Mouse (Mus musculus) G1E-ER4 (cell line): ENCODE data around the gene Zfp281. TPM values are rescaled to one million over a fixed set of nuclear protein-coding genes. Genes with fewer than 3 reads are reported as not detected.

Experiments used
- GATA1 ChIP-seq: IDR thresholded peaks from one replicate; pipeline ENCODE4 v1.8.0; 2012; ENCODE audit warnings: low read length, inconsistent platforms
- polyA plus RNA-seq: library from polyadenylated mRNA; stranded (reverse); fragments of >175 nt; gene quantifications from 2 replicates; pipeline ENCODE4 v1.2.3, GENCODE M21; 2012

The Zfp281 gene
- polyA plus RNA-seq, 1 experiment = 22.3 TPM

DNA sequence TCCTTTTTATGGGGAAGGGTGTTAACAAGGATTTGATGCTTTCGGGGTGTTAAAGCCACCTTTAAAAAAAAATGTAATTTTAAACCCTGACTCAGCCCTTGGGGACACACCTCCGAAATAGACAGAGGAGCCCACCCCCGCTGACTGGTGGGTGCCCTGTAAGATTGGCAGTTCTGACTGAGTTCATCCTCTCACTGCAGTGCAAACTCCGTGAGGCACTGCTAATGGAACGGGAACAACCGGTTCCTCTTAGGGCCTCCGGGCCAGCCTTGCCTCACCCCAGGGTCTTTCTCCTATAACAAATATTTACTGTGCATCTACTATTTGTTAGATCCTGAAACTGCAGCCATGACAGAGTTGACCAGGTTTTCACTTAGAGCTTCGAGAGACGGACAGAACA is 18.9 kb upstream of the Zfp281 start:
- no peak for TF ChIP-seq GATA1

DNA sequence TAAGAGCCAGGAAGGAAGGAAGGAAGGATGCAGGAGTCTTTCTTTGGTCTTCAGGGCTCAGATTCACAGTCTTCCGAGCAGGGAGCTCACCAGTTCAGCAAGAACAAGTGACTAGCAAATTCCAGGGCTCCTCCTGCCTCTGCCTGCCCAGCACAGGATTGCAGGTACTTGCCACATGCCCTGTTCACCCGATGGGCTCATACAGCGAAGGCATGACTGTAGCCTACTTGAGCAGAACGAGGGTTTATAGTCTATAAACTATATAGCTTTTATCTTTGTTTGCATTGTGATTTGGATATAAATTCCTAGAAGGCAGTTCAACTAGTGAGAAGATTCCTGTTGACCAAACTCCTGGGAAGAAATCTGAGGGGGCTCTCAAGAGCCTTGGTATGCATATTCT is 18.4 kb upstream of the Zfp281 start:
- TF ChIP-seq GATA1 = no peak

DNA sequence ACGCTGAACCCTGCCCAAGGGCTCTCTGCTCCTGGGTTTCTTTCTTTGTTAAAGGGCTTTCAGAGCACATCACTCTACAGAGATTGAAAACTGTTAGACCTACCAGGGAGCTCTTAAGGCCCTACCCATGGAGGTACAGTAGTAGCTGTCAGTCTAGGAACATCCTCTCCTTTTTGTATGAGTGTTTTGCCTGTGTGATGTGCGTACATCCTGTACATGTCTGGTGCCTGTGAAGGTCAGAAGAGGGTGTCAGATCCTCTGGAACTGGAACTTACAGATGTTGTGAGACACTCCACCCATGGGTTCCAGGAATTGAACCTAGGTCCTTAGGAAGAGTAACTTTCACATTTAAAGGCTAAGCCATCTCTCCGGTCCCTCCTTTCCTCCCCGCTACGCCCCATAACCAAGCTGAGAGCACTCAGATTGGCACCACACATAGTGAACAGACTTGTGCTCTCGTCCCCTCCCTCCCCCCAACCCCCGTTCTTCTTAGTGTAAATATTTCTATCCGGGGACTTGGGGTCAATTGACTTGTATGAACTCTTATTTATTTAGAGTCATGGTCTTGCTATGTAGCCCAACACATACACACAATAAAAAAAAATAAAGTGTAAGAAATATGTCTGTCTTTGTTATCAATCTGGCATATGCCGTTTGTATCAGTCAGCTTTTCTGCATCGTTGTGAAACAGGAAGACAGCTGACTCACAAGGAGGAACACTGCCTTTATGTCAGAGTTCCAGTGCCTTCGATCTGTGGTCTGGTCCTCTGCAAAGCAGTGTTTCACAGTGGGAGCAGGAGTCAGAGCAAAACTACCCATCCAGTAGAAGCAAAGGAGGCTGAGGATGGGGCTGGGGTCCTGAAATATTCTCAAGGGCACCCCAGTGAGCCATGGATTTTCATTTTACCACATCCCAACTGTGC is 16.1 kb upstream of the Zfp281 start:
- no peak for TF ChIP-seq GATA1

DNA sequence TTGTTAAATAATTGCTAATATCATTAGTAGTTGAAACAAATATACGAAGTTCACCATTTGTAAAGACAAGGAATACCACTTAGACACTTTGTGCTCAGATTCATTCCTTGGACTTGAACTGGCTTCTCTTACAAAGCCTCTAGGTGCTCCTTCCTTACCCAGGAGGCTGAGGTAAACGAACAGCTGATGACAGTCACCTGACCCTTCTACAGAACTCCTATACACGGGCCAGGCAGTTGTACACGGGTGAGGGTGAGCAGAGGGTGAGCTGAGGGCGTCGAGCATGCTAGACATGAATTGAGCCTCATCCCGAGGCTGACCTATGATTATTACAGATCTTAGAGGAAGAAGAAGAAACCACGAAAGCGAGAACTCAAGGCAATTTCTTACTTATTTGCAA is 12.9 kb upstream of the Zfp281 start:
- no peak for TF ChIP-seq GATA1

DNA sequence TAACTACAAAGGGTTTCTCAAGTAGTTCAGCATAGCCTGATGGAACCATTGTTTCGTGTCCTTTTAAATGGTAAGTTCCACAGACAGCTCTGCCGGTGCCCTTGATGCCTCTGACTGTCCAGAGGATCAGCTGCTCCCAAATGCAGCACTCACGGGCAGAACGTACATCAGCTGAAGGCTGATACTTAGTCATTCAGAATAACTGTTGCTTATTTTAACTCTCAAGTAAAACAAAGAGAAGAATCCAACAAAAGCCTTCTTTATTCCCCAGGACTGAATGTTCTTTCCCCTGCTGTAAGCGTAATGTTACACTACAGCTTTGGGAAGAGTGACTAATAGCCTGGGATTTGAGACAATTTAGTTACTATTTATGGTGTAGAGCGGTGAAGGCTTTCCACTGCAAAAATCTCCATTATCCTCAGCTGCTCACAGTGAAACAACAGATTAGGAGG is 11.4 kb upstream of the Zfp281 start:
- TF ChIP-seq GATA1 = no peak

DNA sequence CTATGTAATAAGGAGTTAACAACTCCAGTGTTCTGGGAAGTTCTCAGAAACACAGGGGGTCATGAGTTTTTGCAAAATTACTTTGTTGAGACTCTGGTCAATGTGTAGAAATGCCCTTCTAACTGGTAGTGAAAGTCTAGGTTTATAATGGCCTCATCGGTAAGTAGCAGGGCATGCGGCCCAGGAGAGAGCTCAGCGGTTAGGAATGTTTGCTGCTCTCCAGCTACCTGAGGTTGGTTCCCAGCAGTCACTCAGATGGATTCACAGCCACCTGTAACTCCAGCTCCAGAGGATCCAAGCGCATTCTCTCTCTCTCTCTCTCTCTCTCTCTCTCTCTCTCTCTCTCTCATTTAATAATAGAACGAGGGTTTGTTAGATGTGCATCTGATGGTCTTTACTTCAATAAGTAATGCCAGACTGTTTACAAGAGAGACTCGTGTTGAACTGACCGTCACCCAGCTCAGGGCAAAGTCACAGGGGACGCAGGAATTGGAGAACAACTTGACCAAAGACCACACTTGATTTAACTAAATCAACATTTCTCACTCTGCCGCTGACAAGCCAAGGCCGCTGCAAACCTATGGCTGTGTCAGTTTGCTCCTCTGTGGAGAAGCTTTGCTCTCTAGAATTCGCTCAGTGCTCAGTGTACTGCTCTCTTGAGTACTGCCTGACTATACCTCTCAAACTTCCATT is 9.8 kb upstream of the Zfp281 start:
- TF ChIP-seq GATA1 = no peak

DNA sequence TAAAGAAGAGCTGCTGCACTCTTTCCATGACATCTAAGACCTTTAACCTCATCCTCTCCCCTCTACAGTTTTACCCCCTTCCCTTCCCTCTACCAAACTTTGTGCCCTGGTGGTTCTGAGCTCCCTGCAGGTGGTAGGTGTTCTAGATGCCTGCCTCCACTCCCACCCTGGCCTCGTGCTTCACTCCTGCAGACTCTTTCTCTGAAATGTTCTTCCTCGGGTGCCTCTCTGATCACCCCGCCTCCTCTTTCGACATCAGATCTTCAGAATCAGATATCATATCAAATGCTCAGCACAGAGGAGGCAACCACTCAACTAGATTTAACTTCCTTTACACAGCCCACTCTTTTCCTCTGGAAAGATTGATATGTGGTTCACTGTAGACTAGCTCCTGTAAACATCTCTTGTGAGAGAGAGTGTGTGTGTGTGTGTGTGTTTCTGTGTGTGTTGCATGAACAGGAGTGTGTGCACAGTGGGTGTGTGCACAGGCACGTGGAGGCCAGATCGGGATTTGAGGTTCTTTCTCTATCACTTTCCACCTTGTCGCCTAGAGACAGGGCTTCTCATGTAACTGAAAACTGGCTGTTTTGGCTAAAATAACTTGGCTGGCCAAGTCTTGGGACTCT is 7.4 kb upstream of the Zfp281 start:
- TF ChIP-seq GATA1 = no peak

DNA sequence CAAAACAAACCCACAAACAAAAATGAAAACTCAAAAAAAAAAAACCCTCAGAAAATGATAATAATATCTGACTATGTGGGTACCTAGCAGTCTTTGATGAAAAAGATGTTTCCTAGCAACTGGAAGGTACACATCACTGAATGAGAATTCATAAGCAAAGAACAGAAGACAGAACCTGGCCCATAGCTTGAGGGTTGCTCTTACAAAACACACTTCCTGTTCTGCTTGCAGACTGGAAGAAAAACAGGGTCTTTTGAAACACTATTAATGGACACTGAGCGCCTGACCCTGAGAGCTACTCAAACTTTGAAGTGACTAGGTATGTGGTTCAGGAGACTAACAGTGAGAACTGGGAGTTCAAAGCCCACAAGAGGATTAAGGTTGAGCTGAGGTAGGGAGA is 6.1 kb upstream of the Zfp281 start:
- TF ChIP-seq GATA1 = no peak

DNA sequence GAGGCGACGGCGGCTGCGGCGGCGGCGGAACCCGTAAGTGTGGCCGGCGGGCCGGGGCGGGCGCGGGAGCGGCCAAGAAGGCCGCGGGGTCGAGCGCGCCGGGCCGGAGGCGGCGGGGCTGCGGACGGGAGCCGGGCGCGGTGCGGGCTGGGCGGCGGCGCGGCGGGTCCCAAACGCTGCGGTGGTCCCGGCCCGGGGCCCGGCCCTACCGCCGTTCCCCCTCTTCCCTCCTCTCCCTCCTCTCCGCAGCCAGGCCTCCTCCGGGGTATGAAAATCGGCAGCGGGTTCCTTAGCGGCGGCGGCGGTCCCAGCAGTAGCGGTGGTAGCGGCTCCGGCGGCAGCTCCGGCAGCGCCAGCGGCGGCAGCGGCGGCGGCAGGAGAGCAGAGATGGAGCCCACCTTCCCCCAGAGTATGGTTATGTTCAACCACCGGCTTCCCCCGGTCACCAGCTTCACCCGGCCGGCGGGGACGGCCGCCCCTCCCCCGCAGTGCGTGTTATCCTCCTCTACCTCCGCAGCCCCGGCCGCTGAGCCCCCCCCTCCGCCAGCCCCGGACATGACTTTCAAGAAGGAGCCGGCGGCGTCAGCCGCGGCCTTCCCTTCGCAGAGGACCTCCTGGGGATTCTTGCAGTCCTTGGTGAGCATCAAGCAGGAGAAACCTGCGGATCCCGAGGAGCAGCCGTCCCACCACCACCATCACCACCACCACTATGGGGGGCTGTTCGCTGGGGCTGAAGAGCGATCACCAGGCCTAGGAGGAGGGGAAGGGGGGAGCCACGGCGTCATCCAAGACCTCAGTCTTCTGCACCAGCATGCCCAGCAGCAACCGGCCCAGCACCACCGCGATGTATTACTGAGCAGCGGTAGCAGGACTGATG is 556 bp downstream of the Zfp281 start:
- TF ChIP-seq GATA1 = no peak

DNA sequence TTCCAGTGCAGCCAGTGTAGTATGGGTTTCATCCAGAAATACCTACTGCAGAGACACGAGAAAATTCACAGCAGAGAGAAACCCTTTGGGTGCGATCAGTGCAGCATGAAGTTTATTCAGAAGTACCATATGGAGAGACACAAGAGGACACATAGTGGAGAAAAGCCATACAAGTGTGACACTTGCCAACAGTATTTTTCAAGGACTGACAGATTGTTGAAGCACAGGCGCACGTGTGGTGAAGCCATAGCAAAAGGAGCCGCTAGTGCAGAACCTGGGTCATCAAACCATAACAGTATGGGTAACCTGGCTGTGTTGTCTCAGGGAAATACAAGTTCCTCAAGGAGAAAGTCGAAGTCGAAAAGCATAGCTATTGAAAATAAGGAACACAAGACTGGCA is 1.4 kb downstream of the Zfp281 start:
- no peak for TF ChIP-seq GATA1

DNA sequence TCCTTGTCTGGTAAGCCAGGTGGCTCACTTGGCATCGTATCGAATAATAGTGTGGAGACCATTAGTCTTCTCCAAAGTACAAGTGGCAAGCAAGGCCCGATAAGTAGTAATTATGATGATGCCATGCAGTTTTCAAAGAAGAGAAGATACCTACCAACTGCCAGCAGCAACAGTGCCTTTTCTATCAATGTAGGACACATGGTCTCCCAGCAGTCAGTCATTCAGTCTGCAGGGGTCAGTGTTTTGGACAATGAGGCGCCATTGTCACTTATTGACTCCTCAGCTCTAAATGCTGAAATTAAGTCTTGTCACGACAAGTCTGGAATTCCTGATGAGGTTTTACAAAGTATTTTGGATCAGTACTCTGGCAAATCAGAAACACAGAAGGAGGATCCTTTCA is 2.1 kb downstream of the Zfp281 start:
- TF ChIP-seq GATA1 = no peak

DNA sequence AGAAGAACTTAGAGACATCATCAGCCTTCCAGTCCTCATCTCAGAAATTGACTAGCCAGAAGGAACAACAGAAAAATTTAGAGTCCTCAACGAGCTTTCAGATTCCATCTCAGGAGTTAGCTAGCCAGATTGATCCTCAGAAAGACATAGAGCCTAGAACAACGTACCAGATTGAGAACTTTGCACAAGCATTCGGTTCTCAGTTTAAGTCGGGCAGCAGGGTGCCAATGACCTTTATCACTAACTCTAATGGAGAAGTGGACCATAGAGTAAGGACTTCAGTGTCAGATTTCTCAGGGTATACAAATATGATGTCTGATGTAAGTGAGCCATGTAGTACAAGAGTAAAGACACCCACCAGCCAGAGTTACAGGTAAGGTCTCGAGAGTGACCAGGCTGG is 2.9 kb downstream of the Zfp281 start:
- no peak for TF ChIP-seq GATA1

DNA sequence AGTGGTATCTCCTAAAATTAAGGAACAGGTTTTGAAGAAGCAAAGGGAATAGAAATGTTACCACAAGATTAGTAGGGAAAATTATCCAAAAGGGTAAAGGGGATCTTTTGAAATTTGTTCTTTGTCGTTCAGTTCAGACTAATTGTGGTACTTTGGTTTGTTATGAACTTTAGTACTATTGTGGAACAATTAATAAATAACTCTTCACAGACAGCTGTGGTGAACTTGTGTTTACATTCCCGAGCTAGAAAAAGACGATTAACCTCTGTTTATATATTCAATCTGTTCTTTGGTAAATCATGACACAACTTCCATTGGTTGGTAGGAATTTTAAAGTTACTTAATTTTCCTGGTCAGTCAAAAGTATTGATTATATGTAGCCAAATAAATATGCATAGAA is 8.2 kb downstream of the Zfp281 start:
- no peak for TF ChIP-seq GATA1

DNA sequence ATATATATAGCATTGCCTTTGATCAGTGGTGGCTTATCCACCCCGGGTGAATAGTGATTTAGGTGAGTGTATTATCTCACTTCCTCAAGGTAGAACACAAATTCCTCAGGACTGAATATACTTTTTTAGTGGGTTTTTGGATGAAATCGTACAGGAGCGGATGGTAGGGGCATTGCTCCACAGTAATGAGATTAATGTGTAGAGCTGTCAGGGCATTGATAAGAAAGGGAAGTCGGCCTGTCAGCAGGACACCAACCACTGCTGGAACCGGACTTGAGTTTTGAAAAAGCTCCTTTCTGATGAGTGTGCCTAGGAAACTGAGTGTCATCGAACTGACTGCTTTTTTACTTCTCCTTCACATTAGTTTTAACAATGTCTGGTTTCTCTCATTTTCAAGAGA is 10.9 kb downstream of the Zfp281 start:
- no peak for TF ChIP-seq GATA1

DNA sequence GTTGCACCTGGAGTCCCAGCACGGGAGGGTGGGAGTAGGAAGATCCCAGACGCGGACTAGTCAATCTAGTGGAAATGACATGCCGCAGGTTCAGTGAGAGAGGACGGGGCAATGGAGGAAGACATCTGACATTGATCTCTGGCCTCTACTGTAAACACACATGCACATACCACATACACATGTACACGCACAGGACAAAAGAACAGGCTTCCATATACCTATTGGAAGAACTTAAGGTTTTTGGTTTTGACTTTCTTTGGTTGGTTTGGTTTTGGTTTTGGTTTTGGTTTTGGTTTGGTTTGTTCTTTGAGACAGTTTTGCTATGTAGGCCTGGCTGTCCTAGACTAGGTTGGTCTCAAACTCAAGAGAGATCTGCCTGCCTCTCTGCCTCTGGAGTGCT is 12.2 kb downstream of the Zfp281 start:
- no peak for TF ChIP-seq GATA1
